Mouse (Mus musculus): ENCODE measurements at regions not wholly inside any gene's neighbourhood (a gene's known extent, or its start where the extent isn't known, plus 50 kb on each side); places are given as distances from the start of the nearest gene placed in this dataset.

DNA sequence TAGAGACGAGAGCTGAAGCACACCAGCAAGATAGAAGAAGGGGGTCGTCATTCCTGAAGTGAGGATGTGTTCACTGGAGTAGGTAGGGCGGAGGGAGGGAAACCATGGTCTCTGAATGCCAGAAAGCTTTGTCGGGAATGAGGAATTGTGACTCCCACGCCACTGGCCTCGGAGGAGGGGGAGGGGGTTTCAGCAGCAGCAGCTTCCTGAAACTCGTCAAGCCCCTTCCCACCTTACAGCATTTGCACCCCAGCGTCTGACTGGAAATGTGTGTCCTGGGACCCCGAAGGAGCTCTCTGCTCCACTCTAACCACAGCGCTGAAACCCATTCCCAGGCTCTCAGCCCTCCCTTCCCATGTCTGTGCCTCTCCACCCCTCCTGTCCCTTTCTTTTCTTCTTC is 342.8 kb upstream of the Adgrl2 start:
- DNase-seq (ENCODE audit: low spot score): no peak
- no peak overlapping the region for H3K4me2 ChIP-seq (replicated peaks; ENCODE audit: low read depth, low read length)
- TF ChIP-seq CTCF (IDR thresholded peaks at IDR 0.05): no peak
- no peak for TF ChIP-seq EP300 (IDR thresholded peaks at IDR 0.05)
- no peak overlapping the region for H3K9ac ChIP-seq (replicated peaks; ENCODE audit: low read depth)
- no peaks in the 10 kb centered on the region for H3K9me3 ChIP-seq (ENCODE audit: low read length)
- H3K4me3 ChIP-seq (ENCODE audit: low read depth, low read length): no peak overlapping the region
- 50% methylated on average over 10 of the region's 10 CpGs for WGBS
- no peaks in the 10 kb centered on the region; the same call in 1 of the 2 replicates for H3K4me1 ChIP-seq (ENCODE audit: insufficient read depth, low read depth, low read length)
- H3K36me3 ChIP-seq (ENCODE audit: insufficient read depth, low read length): no peaks in the 10 kb centered on the region
- H3K27ac ChIP-seq (ENCODE audit: low read length): no peak overlapping the region
- H3K27me3 ChIP-seq (replicated peaks; ENCODE audit: insufficient read depth, low read length): no peaks in the 10 kb centered on the region
- no peak for ATAC-seq

GRCm38 (mm10) chr3:149332105-149332504 is 341.8 kb upstream of the Adgrl2 start:
- Histone ChIP-seq H3K4me1 (ENCODE audit: insufficient read depth, low read depth, low read length) (no peaks in the 10 kb centered on the region; the same call in 1 of the 2 replicates), H3K27me3 (replicated peaks; ENCODE audit: insufficient read depth, low read length) (no peaks in the 10 kb centered on the region), H3K36me3 (ENCODE audit: insufficient read depth, low read length) (no peaks in the 10 kb centered on the region), H3K4me3 (ENCODE audit: low read depth, low read length) (no peak overlapping the region), H3K9me3 (ENCODE audit: low read length) (no peaks in the 10 kb centered on the region), H3K4me2 (replicated peaks; ENCODE audit: low read depth, low read length) (no peak overlapping the region), H3K9ac (replicated peaks; ENCODE audit: low read depth) (no peak overlapping the region), H3K27ac (ENCODE audit: low read length) (no peak overlapping the region)
- no peak for ATAC-seq
- TF ChIP-seq CTCF (IDR thresholded peaks at IDR 0.05) (no peak; the same call in 1 of the 2 replicates), EP300 (IDR thresholded peaks at IDR 0.05) (no peak)
- 24% methylated on average over 4 of the region's 4 CpGs for WGBS
- DNase-seq (ENCODE audit: low spot score): no peak

DNA sequence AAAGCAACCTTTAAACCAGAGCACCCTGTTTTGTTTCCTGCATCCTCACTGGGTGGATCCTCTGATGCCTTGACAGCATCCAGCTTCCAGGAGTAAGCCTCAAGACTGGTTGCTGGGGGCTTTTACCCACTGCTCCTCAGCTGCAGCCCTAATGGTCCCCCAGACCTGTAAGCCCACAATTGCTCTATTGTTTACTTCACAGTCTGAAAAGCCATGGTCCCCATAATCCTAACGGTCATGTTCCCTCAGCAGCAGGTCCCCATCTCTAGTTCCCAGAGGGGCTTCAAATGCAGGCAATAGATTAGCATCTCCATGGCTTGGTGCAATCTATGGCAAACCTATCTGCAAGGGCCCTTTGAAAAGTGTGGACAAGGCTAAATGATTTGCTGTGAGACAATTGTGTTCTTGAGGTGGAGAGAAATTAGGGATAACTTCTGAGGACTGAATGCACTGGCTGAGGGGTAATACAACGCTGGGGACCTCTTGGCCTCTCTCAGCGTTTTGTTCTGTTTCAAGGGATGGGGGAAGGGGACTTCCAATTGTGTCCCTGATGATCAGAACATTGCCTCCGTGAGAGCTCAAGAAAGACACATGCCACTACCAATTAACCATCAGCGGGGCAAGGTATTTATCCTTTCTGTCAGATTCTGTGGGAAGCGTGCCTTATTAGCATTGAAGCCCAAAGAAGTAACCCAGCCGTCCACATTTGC is 341.1 kb upstream of the Adgrl2 start:
- ATAC-seq (no peak), DNase-seq (ENCODE audit: low spot score) (no peak)
- no peaks in the 10 kb centered on the region for H3K36me3 ChIP-seq (ENCODE audit: insufficient read depth, low read length)
- 0 out of 2 replicates have a peak overlapping the region, but pooled peaks have one; percentile 38 for H3K27ac ChIP-seq (ENCODE audit: low read length)
- no peak overlapping the region for H3K9ac ChIP-seq (replicated peaks; ENCODE audit: low read depth)
- no peaks in the 10 kb centered on the region; the same call in 1 of the 2 replicates for H3K4me1 ChIP-seq (ENCODE audit: insufficient read depth, low read depth, low read length)
- no peak overlapping the region for H3K4me2 ChIP-seq (replicated peaks; ENCODE audit: low read depth, low read length)
- H3K4me3 ChIP-seq (ENCODE audit: low read depth, low read length): no peak overlapping the region
- no peaks in the 10 kb centered on the region for H3K27me3 ChIP-seq (replicated peaks; ENCODE audit: insufficient read depth, low read length)
- no peak for TF ChIP-seq CTCF (IDR thresholded peaks at IDR 0.05)
- no peak for TF ChIP-seq EP300 (IDR thresholded peaks at IDR 0.05)
- no peaks in the 10 kb centered on the region for H3K9me3 ChIP-seq (ENCODE audit: low read length)
- 67% methylated on average over 7 of the region's 7 CpGs for WGBS

DNA sequence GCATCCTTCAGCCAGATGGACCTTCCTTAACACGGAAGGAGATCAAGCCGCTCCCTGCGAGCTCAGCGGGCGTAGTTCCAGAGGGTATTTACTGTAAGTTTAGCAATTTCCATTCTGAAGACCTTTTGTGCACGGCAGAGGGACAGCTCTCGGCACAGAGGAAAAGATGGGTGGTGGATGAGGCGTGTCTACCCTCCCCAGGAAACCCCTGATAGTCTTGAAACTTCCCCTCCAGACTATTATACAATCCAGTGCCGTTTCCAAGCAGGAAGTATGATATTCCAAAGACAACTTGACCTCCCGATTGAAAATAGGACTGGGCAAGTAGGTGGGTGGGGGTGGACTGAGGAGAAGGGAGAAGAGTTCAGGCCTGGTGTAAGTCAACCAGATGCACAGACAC is 340.4 kb upstream of the Adgrl2 start:
- Histone ChIP-seq H3K4me1 (ENCODE audit: insufficient read depth, low read depth, low read length) (no peaks in the 10 kb centered on the region; the same call in 1 of the 2 replicates), H3K27me3 (replicated peaks; ENCODE audit: insufficient read depth, low read length) (no peaks in the 10 kb centered on the region), H3K4me3 (ENCODE audit: low read depth, low read length) (no peak overlapping the region), H3K36me3 (ENCODE audit: insufficient read depth, low read length) (no peaks in the 10 kb centered on the region), H3K27ac (ENCODE audit: low read length) (no peak overlapping the region), H3K4me2 (replicated peaks; ENCODE audit: low read depth, low read length) (no peak overlapping the region), H3K9ac (replicated peaks; ENCODE audit: low read depth) (no peak overlapping the region), H3K9me3 (ENCODE audit: low read length) (no peaks in the 10 kb centered on the region)
- TF ChIP-seq CTCF (IDR thresholded peaks at IDR 0.05) (no peak), EP300 (IDR thresholded peaks at IDR 0.05) (peak; percentile 94)
- peak; percentile 62 for DNase-seq (ENCODE audit: low spot score)
- 57% methylated on average over 10 of the region's 10 CpGs for WGBS
- ATAC-seq: peak; percentile 78

DNA sequence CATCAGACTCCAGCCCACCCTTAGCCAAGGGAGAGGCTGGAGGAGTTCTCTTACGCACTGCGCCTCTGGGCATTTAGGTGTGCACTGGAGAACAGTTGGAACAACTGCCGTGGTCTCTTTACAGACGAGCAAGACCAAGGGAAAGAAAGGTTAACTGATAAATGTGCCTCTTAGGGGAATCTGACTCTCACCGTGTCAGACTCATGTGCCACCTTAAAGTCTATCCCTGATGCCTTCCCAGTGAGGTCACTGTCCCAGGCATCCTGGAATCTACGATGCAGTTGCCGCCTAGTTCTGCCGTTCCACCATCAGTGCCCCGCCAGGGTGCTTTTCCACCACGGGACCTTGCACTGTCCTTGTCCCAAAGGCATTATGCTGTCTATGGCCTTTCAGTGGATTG is 339.7 kb upstream of the Adgrl2 start:
- Histone ChIP-seq H3K27me3 (replicated peaks; ENCODE audit: insufficient read depth, low read length) (no peaks in the 10 kb centered on the region), H3K27ac (ENCODE audit: low read length) (no peak overlapping the region; the same call in 1 of the 2 replicates), H3K9me3 (ENCODE audit: low read length) (no peaks in the 10 kb centered on the region), H3K9ac (replicated peaks; ENCODE audit: low read depth) (no peak overlapping the region), H3K4me1 (ENCODE audit: insufficient read depth, low read depth, low read length) (no peaks in the 10 kb centered on the region; the same call in 1 of the 2 replicates), H3K4me3 (ENCODE audit: low read depth, low read length) (no peak overlapping the region), H3K4me2 (replicated peaks; ENCODE audit: low read depth, low read length) (no peak overlapping the region), H3K36me3 (ENCODE audit: insufficient read depth, low read length) (no peaks in the 10 kb centered on the region)
- WGBS: 81% methylated on average over 10 of the region's 10 CpGs
- TF ChIP-seq CTCF (IDR thresholded peaks at IDR 0.05) (no peak), EP300 (IDR thresholded peaks at IDR 0.05) (no peak)
- no peak for ATAC-seq
- no peak for DNase-seq (ENCODE audit: low spot score)

- no peak overlapping the region; the same call in 1 of the 2 replicates for H3K27ac ChIP-seq (ENCODE audit: low read length)
- H3K4me3 ChIP-seq (ENCODE audit: low read depth, low read length): no peak overlapping the region
- ATAC-seq (no peak), DNase-seq (ENCODE audit: low spot score) (no peak)
- WGBS: 77% methylated on average over 6 of the region's 6 CpGs
- no peaks in the 10 kb centered on the region for H3K27me3 ChIP-seq (replicated peaks; ENCODE audit: insufficient read depth, low read length)
- no peak overlapping the region for H3K4me2 ChIP-seq (replicated peaks; ENCODE audit: low read depth, low read length)
- no peak overlapping the region for H3K9ac ChIP-seq (replicated peaks; ENCODE audit: low read depth)
- H3K9me3 ChIP-seq (ENCODE audit: low read length): no peaks in the 10 kb centered on the region
- TF ChIP-seq CTCF (IDR thresholded peaks at IDR 0.05) (no peak), EP300 (IDR thresholded peaks at IDR 0.05) (no peak)
- H3K4me1 ChIP-seq (ENCODE audit: insufficient read depth, low read depth, low read length): no peaks in the 10 kb centered on the region; the same call in 1 of the 2 replicates
- no peaks in the 10 kb centered on the region for H3K36me3 ChIP-seq (ENCODE audit: insufficient read depth, low read length)
Measured at GRCm38 (mm10) chr3:149329615-149330014, 339.3 kb upstream of the Adgrl2 start.

Data from lung, postnatal 0 days (tissue).